Mouse (Mus musculus) heart, postnatal 36 days (tissue): ENCODE data around the gene Olfr215. TPM values are rescaled to one million over a fixed set of nuclear protein-coding genes. Genes with fewer than 3 reads are reported as not detected.
A peak's percentile ranks its signal among the peaks of the same experiment; 100 is the strongest.
"Not testable (repeated sequence)": the region's sequence is repeated elsewhere in the genome, so short reads cannot be mapped to it uniquely, and the experiment has no call there.

ENCODE experiments used
- DNase-seq, 2 experiments: peaks; one replicate each; pipeline ENCODE4 v3.0.0; 2021 to 2022
- intact Hi-C: fragments of 180-260 bp; cut with DNase I; formaldehyde crosslinking; loops from one replicate; pipeline ENCODE4 v1.15.1; 2025
- total RNA-seq, 2 experiments: library from RNA; stranded (reverse); gene quantifications; 2 replicates each; pipeline ENCODE4 v1.2.3; 2021

Gene Olfr215
- not detected for total RNA-seq

DNA sequence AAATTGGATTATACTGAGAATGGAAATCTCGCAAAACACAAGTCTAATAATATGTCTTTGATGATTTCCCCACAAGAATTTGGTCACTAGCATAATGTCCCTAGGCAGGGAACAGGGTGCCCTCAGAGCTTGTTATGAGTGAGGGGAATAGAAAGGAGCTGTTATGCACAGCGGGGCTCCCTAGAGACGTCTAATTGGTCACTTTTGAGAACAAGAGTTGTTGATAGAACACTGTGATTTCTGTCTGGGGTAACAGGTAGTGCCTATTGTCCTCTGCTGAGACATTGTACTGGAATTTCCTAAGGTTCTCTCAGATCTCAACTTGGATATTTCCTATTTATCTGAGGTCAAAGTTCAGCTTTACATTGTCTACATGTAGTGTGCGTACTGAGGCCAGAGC, at the start of gene Olfr215:
Olfr215 (minus strand) TSS at position 101 of the 400 bp plus-strand sequence.
- intact Hi-C loops, result no loop called here
- no peak for DNase-seq

DNA sequence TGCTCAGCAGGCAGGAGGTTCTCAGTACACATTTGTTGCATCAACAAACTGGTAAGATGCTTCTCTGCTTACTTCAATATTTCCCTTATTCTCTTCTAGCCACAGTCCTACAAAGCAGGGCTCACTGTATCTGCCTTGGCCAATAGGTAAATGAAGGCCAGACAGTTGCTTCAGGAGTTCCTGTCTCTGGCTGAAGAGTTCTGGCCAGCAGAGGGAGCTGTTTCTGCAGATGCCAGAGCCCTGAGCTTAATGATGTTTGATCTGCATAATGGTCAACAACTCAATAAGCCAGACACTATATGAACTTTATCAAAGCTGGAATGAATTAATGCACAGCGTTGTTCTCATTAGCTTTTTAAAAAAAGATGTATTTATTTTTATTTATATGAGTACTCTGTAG, 48.1 kb upstream of the Olfr215 start:
- intact Hi-C loops, result loop anchor here (5.0 kb wide), 1 partner anchor 65 kb away; no protein-coding TSS in a partner anchor
- DNase-seq, result peak; percentile 85 to 89

DNA sequence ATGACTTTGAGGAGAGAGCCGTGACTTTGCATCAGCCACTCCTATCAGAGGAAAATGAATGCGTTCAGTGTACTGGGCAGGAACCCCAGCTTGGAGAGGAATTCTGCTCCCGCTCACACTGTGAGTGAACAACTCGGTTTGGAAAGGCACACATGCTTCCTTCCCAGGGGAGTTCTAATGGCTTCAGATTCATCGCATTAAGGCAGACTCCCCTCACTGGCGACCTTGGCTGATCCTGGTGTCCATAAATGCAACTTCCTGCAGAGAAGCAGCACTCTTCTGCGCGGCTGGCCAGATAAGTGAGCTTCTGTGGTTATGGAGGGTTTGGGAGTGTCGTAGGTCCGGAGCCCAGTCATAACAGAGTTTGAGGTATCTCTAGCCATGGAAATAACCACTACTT, 45.8 kb upstream of the Olfr215 start:
- peak in 1 of 2 experiments; percentile 22 for DNase-seq
- intact Hi-C loops, result loop anchor here (5.0 to 10.0 kb wide), 2 partner anchors 68 to 1505 kb away; partner anchors contain the start of gene Csgalnact2

DNA sequence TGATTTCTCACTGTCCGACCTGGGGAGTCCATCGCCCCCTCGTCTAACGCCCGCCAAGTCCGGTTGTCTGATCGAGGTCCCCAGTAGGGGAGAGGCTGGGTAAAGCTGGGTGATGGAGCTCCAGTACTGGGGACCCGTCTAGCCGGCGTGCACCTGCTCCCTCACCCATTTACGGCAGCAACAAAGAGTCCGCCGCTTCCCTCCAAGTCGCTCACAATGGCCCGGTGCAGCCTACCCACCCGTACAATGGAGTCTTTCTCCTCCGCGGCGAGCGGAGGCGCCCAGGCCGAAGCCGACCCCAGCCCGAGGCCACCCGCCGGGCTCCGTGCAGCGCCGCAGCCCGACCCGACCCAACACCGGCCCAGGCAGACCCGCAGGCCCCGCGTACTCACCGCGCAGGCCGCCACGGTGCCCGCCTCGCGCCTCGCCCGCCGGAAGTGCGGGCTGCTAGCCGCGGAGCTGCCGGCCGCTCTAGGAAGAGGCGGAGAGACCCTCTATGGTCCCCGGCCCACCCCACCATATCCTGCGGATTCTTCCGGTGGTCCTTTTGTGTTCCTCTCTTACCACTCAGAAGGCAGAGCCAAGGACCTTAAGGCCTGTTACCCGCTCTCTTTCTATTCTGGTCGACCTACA, 44.7 kb upstream of the Olfr215 start, which contains the start of gene Zfp422:
Zfp422 (minus strand) TSS at position 461 of the 633 bp plus-strand sequence.
- DNase-seq, result peak; percentile 68 to 76
- intact Hi-C loops, result loop anchor here (10.0 kb wide), 1 partner anchor 1506 kb away; the partner anchor contains the start of gene Csgalnact2

DNA sequence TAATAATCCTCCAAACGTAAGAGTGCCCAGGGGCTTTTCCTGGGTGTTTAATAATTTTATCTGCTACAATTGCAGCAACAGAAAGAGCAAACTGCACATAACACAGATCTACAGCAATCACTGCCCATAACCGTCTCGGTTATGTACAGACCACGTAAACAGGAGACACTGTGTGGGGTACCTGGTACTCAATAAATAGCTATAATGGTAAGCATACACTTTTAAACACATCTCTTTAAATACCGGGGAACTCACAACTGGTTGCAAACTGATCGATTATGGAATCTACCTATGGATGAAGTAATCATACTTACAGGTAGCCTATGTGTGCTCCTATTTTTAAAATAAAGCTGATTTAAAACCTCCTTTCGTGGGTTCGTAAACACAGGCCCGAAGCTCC, 44.1 kb upstream of the Olfr215 start:
- intact Hi-C loops, result loop anchor here (10.0 kb wide), 1 partner anchor 1507 kb away; the partner anchor contains the start of gene Csgalnact2
- no peak for DNase-seq

DNA sequence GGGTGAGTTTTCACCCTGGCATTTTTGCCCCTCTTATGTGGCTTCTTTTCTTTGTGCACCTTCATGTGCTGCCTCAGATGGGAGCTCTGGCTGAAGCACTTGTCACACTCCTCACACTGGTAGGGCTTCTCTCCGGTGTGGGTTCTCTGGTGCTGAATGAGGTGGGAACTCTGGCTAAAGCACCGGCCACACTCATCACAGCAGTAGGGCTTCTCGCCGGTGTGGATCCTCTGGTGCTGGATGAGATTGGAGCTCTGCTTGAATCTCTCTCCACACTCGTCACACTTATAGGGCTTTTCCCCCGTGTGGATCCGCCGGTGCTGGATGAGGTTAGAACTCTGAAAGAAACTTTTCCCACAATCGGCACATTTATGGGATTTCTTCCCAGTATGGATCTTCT, 42.4 kb upstream of the Olfr215 start:
- intact Hi-C loops, result loop anchor here (10.0 kb wide), 1 partner anchor 1508 kb away; the partner anchor contains the start of gene Csgalnact2
- DNase-seq, result not testable (repeated sequence)

DNA sequence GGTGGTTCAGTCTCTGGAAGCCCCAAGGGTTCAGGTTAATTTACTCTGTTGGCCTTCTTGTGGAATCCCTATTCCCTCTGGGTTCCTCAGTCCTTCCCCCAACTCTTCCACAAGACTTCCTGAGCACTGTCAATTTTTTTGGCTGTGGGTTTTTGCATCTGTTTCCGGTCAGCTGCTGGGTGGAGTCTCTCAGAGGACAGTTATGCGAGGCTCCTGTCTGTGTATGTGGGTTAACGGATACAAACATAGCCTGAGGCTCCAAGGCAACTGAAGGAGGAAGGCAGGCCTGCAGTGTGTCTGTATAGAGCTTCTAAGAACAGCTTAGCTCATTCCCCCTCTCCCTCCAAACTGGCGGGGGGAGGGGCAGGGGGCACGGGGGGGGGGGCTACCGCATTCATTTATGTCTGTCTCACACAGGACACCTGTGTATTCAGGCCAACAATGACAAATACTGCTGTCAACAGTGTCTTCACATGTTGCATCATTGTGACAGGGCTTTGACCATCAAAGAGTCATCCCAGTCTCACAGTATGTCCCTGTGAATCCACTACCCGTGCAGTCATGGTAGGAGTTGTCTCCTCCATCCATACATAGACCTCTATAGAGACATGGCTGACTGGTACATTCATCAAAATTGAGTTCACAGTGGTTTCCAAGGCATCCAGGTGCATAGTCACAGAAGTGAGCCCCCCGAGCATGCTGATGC, 37.5 kb upstream of the Olfr215 start:
- intact Hi-C loops, result loop anchor here (5.0 to 10.0 kb wide), 2 partner anchors 41 to 1513 kb away; partner anchors contain the start of gene Csgalnact2
- DNase-seq, result no peak

DNA sequence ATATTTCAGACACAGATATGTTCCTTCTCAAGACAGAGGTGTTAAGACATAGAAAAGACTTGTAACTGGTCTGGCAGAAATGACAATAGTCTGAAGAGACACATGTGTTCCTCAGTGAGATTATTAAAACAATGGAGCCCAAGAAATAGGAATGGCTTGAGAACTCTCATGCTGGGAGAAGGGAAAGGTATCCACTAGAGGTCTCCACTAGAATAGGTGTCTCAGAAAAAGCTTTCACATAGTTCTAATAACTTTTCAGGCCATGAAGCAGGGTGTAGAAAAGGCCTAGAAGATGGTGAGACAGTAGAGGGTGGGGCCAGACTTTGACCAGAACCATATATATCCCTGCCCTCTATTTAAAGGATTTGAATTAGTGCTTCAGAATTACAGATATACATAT, 34.1 kb upstream of the Olfr215 start:
- intact Hi-C loops, result loop anchor here (1.0 to 5.0 kb wide), 2 partner anchors 34 to 79 kb away; partner anchors contain the start of gene Depp1
- DNase-seq, result no peak

DNA sequence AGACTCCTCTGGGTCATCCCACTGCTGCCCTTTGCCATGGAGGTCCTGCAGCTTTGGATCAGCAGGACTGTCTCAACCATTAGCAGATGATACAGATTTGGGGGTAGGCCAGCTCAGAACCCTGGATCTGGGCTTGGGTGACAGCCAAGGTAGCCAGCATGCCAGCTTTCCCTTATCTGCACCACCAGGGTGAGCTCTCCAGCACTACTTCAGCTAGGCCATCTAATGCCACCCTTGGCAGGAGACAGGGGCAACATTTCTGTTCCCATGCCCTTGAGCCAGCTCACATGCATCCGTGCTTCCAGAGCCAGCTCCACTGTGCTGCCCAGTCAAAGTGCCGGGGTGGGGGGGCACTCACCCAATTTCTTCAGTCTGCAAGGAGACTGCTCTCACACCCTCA, 31.7 kb upstream of the Olfr215 start:
- peak in 1 of 2 experiments; percentile 51 for DNase-seq
- intact Hi-C loops, result loop anchor here (5.0 kb wide), 1 partner anchor 37 kb away; the partner anchor contains the start of gene Depp1

DNA sequence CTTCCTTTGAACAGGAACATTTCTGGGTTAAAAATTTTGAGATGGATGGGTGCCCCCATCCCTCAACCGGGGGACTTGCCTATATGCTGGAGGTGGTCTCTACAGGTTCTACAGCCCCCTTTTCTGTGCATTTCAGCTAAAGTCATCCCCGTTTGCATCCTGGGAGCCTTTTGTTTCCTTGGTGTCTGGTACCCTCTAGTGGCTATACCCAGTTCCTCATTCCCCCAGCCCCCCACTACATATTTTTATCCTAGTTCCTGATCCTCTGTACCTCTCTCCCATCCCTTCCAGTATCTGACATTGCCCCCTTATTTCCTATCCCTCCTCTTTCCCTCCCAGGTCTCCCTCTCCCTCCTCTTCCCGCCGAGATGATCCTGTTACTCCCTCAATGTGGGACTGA, 23.2 kb upstream of the Olfr215 start:
- no peak for DNase-seq
- intact Hi-C loops, result no loop called here

DNA sequence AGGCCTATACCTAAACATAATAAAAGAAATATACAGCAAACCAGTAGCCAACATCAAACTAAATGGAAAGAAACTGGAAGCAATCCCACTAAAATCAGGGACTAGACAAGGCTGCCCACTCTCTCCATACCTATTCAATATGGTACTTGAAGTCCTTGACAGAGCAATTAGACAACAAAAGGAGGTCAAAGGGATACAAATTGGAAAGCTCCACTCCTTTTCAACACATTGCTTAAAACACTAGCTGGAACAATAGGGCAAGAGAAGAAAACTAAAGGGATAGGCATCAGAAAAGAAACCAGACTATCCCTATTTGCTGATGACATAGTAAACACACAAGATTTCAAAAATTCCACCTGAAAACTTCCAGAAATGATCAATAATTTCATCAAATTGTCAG, 17.0 kb upstream of the Olfr215 start:
- DNase-seq, intact Hi-C loops: not testable (repeated sequence)

DNA sequence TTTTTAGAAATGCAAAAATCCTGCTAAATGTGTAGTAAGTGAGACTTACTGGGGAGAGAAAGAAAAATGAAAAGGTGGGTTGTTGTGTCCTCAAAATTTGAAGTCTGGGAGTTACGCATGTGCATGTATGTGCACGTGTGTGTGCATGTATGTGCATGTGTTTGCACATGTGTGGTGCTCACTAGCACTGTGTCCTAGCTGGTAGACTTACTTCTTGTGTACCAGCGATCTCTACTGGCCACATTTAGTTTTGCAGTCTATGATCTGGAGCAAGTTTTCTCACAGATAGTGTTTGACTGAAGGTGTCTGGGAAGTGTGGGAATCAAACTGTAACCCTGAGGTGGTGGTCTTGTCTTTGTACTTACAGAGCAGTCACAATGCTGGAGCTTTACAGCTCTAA, 14.2 kb downstream of the Olfr215 start:
- DNase-seq, result peak; percentile 27 to 29
- intact Hi-C loops, result loop anchor here (5.0 kb wide), 1 partner anchor 143 kb away; no protein-coding TSS in a partner anchor

DNA sequence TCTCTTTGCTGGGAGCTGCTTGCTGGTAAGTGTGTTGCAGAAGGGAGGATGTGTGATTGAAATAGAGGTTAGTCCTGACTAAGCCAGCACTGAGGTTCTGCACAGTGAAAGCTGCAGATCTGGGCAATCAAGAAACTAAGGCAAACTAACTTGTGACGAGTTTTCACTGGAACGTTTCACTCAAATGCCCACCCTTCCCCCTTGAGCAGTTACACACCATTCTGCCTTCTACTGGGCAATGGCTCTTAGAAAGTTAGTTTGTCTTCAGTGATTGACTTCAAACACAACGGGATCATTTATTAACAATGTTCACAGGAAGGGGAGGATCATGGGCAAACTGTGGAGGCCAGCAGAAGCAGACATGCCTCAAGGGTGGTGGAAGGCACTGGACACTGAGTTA, 29.0 kb downstream of the Olfr215 start:
- no peak for DNase-seq
- intact Hi-C loops, result no loop called here

DNA sequence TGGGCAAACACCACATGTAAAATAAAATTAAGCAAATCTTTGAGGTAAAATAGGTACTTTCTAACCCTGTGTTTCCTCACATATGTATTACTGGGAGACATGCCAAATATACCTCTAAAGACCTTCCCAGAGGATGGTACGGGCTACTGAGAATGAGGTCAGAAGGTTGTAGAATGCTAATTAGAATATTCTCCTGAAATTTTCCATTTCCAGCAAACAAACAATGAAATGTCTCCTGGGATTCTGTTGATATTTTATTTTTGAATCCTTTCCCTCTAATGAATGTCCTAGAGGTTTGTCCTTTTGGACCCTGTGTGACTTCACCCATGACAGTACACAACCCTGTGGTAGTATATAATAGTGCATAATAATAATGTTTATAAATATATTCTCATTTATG, 30.1 kb downstream of the Olfr215 start, which contains the start of gene Olfr214:
Olfr214 (plus strand) TSS at position 301 of the 400 bp plus-strand sequence.
- DNase-seq, result no peak
- intact Hi-C loops, result no loop called here

DNA sequence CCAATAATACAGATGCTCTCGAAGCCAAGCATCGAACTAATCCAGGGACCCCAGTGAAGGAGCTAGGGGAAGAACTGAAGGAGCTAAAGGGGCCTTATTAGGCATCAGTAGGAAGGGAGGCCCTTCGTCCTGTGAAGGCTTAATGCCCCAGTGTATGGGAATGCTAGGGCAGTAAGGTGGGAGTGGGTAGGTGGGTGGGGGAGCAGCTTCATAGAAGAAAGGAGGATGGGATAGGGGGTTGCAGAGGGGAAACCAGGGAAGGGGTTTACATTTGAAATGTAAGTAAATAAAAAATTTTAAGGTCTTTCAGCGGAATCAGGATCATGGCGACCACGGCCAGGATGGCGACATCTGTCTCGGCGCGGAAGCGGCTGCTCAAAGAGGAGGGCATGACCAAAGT, 33.2 kb downstream of the Olfr215 start, which contains the start of gene Gm5580:
Gm5580 (plus strand) TSS at position 301 of the 400 bp plus-strand sequence.
- intact Hi-C loops, DNase-seq: not testable (repeated sequence)

DNA sequence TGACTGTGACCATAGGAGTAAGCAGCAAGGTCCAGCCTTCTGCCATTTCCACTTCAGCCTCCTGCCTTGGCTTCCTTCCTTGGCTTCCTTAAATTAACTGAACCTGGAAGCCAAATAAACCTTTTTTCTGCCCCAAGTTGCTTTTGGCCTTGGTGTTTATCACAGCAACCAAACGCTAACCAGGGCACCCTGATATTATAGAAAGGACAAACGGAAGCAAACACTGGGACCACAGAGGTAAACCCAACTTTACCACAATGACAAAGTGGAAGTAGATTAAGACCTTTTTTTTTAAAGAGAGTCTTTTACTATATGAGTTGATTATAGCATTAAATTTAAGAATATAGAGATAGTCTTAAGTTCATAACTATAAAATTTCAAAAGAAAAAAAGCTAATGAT, 41.5 kb downstream of the Olfr215 start:
- no peak for DNase-seq
- intact Hi-C loops, result no loop called here

DNA sequence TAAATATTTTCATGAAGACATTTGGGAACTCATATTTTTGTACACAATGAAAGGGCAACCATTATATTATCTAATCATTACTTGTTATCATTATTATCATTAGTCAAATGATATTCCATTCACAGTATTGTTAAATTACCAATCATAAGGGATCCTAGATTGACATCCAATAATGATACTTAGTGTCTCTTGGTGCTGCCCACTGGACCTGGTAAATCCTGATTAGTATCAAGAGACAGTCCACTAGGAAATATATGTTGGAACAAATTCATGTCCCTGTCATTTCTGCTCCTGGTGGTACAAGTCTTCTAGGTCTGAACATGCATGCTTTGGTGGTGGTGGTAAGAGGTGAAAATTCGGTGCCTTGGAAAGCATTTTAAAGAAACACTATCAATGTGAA, 45.8 kb downstream of the Olfr215 start, which contains the start of gene Olfr213:
Olfr213 (plus strand) TSS at position 301 of the 400 bp plus-strand sequence.
- DNase-seq, result no peak
- intact Hi-C loops, result no loop called here
